Mouse (Mus musculus) heart, postnatal 14 days (tissue): ENCODE data around the gene Mei4. TPM values are rescaled to one million over a fixed set of nuclear protein-coding genes. Genes with fewer than 3 reads are reported as not detected.

ENCODE experiments used
- DNase-seq, 2 experiments: peaks; one replicate each; pipeline ENCODE4 v3.0.0; 2021 to 2022
- intact Hi-C: fragments of 180-260 bp; cut with DNase I; formaldehyde crosslinking; loops from one replicate; pipeline ENCODE4 v1.15.1; 2025
- total RNA-seq, 2 experiments: library from RNA; stranded (reverse); gene quantifications; 2 replicates each; pipeline ENCODE4 v1.2.3; 2021

The Mei4 gene
- total RNA-seq, 2 experiments from 2014 or later = not detected

- intact Hi-C loops = no loop called here
- no peak for DNase-seq
Observed at GRCm38 (mm10) chr9:82114865-82115264, 251.4 kb downstream of the Mei4 start.

GRCm38 (mm10) chr9:82136119-82136518 is 272.6 kb downstream of the Mei4 start:
- DNase-seq = no peak
- intact Hi-C loops = no loop called here

GRCm38 (mm10) chr9:82160143-82160542 is 296.7 kb downstream of the Mei4 start:
- DNase-seq = no peak
- intact Hi-C loops = no loop called here

- no peak for DNase-seq
- intact Hi-C loops = no loop called here
Observed at GRCm38 (mm10) chr9:82162415-82162814, 298.9 kb downstream of the Mei4 start.

- DNase-seq = no peak
- intact Hi-C loops = no loop called here
Observed at GRCm38 (mm10) chr9:82217976-82218375, 354.5 kb downstream of the Mei4 start.

- DNase-seq = peak in 1 of 2 experiments; percentile 1
- intact Hi-C loops = loop anchor here (5.0 kb wide), 1 partner anchor 394 kb away; no protein-coding TSS in a partner anchor
Observed at GRCm38 (mm10) chr9:82247695-82248445, 384.4 kb downstream of the Mei4 start.

Other genes starting within 250 kb of the Mei4 start
- under 1 TPM; 0.17 to 0.22 TPM for gene Htr1b, start 229.8 kb upstream of the Mei4 start, total RNA-seq